Mouse (Mus musculus) brain, embryonic 14.5 days (tissue): ENCODE data around the gene Zfp609.

Experiments used
- CTCF ChIP-seq: fragments of 200-500 bp; IDR thresholded peaks from 2 replicates; pipeline ENCODE4 v1.5.1; 2012; ENCODE audit warnings: inconsistent platforms, mild to moderate bottlenecking, moderate library complexity, borderline replicate concordance; ENCODE audit not compliant: insufficient read depth, insufficient read length; ENCODE audit errors: extremely low read depth
- POLR2A ChIP-seq: fragments of 200-500 bp; IDR thresholded peaks from 2 replicates; pipeline ENCODE4 v1.6.1; 2012; ENCODE audit warnings: mild to moderate bottlenecking, inconsistent platforms, borderline replicate concordance; ENCODE audit not compliant: poor library complexity, insufficient read depth, insufficient read length, severe bottlenecking; ENCODE audit errors: extremely low read depth

DNA sequence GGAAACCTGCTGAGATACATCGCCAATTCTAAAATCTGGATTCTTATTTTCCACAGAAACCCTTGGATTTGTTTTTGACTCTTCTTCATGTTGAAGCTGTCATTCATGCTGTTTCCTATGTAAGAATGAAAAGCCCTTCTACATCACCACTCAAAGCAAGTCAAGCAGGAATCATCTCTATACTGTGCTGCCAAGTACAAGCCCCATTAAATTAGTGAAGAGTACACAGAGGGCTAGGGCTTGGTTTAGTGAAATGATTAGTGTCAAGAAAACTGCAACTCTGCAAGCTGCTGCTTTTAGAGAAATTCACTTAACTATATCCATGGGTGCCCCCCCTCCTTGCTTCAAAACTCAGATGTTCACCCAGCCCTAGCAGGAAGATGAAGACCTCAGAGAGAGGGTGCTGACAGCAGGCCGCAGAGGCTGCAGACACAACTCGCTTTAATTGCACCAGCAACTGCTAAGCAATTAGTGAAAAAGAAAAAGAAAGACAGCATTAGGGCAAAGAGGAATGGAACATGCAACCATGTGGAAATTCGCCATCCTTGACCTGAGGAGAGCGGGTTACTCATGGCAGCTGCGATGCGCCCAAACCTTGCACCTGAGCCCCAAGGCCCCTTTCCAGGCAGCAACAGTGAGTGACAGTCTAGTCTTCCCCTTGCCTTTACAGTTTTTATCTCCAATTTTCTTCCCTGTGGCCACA lies 71.5 kb downstream of the Zfp609 start:
- no peak for TF ChIP-seq POLR2A
- TF ChIP-seq CTCF: no peak
